In genomic region chr15:100732580-100732979, GRCm38 (mm10) we compare ENCODE assay signal across 9 mouse cellular contexts. TPM values are rescaled to one million over a fixed set of nuclear protein-coding genes. Genes with fewer than 3 reads are reported as not detected.
DNase-seq lines count a peak whose midpoint lies in the region; ATAC-seq and TF ChIP-seq lines count a peak whose summit lies in the region.
"Had no signal": no experiment of that assay in that cellular context is flagged by ENCODE, and none has a peak within 500 bp of the region (broad histone marks: within the 10 kb centered on the region; RNA-seq: fewer than 3 reads in every experiment).

No protein-coding gene starts in this region.

- H3K4me3 ChIP-seq in intestine, embryonic 14.5 days (ENCODE audit: low read depth, low read length) = no peak overlapping the region
- no peak overlapping the region for H3K4me3 ChIP-seq in intestine, postnatal 0 days (ENCODE audit: low read depth, low read length)

- no peak overlapping the region for H3K4me2 ChIP-seq in intestine, embryonic 14.5 days (ENCODE audit: low read length)
- no peak overlapping the region for H3K4me2 ChIP-seq in intestine, postnatal 0 days (replicated peaks; ENCODE audit: low read depth)
- H3K4me2 ChIP-seq: liver, embryonic 11.5 days had no signal

- peaks cover 43% of the 10 kb centered on the region for H3K27me3 ChIP-seq in intestine, embryonic 14.5 days (replicated peaks; ENCODE audit: control insufficient read depth, insufficient read depth, low read length)
- H3K27me3 ChIP-seq in intestine, postnatal 0 days (replicated peaks; ENCODE audit: control insufficient read depth, insufficient read depth, low read length) = peaks cover 7% of the 10 kb centered on the region; the same call in 1 of the 2 replicates

- H3K4me1 ChIP-seq in intestine, embryonic 14.5 days (replicated peaks; ENCODE audit: control insufficient read depth, insufficient read depth, low read length) = 0 out of 2 replicates have a peak, but pooled peaks cover 11% of the 10 kb centered on the region
- H3K4me1 ChIP-seq in intestine, postnatal 0 days (replicated peaks; ENCODE audit: control insufficient read depth, insufficient read depth, low read length) = 0 out of 2 replicates have a peak, but pooled peaks cover 6% of the 10 kb centered on the region

- H3K36me3 ChIP-seq in intestine, embryonic 14.5 days (ENCODE audit: control insufficient read depth, insufficient read depth, low read length) = no peaks in the 10 kb centered on the region
- no peaks in the 10 kb centered on the region for H3K36me3 ChIP-seq in intestine, postnatal 0 days (ENCODE audit: control insufficient read depth, insufficient read depth)

- no peak for ATAC-seq in intestine, embryonic 14.5 days (replicated peaks; ENCODE audit: low FRiP score, low TSS enrichment, low read depth)
- no peak for ATAC-seq in intestine, postnatal 0 days
- ATAC-seq in CD4-positive, CD25-positive, alpha-beta regulatory T cell, adult 4 months = peak; percentile 90
- peak; percentile 45 for ATAC-seq in granulocyte monocyte progenitor cell, adult 5-6 weeks (replicated peaks; ENCODE audit: poor library complexity, severe bottlenecking)

- H3K9ac ChIP-seq in intestine, embryonic 14.5 days (ENCODE audit: low read length) = no peak overlapping the region
- no peak overlapping the region for H3K9ac ChIP-seq in intestine, postnatal 0 days (ENCODE audit: low read depth, low read length)

- intact Hi-C loops in left cerebral cortex, postnatal 10 days (cut with DNase I) = no loop called here

- H3K27ac ChIP-seq in intestine, embryonic 14.5 days (ENCODE audit: low read depth) = no peak overlapping the region
- H3K27ac ChIP-seq in intestine, postnatal 0 days (ENCODE audit: low read depth, low read length) = no peak overlapping the region

- no peak for TF ChIP-seq CTCF in intestine, postnatal 0 days (IDR thresholded peaks at IDR 0.05; ENCODE audit: low read depth)

- no peaks in the 10 kb centered on the region for H3K9me3 ChIP-seq in intestine, embryonic 14.5 days (ENCODE audit: control insufficient read depth, low read length)
- no peaks in the 10 kb centered on the region for H3K9me3 ChIP-seq in intestine, postnatal 0 days (ENCODE audit: control insufficient read depth)

- peak; percentile 57 for DNase-seq in intestine, embryonic 14.5 days (ENCODE audit: low spot score)
- DNase-seq in retina, embryonic 14.5 days (ENCODE audit: low spot score) = peak; percentile 21
- DNase-seq in left cerebral cortex, postnatal 10 days (ENCODE audit: extremely low spot score in 1 of 2, low spot score in 2 of 2) = no peak
- DNase-seq in gastrocnemius, postnatal 4 days (ENCODE audit: low spot score in 2 of 2) = no peak
- DNase-seq in kidney, adult 18-20 months = no peak

- WGBS in intestine, embryonic 14.5 days = 11% methylated on average over 5 of the region's 5 CpGs
- WGBS in intestine, postnatal 0 days = 50% methylated on average over 5 of the region's 5 CpGs

RNA-seq across cellular contexts. Expression of gene Galnt6, which starts 3.4 kb away (rescaled TPM):
- 1.2 and 1.4 TPM in 2 replicates for polyA plus RNA-seq in intestine, embryonic 14.5 days (2014; fragmentation: Nextera tagmentation; extraction: Ambion mirVana)
- 65.3 and 72.5 TPM in 2 replicates for polyA plus RNA-seq in intestine, postnatal 0 days (2015; fragmentation: Nextera tagmentation; extraction: Ambion mirVana)
- 100 to 1,000 TPM in 1 of 2 experiments, 10 to 100 TPM in 1; 63.9 to 105 TPM for polyA plus RNA-seq in CD4-positive, CD25-positive, alpha-beta regulatory T cell, adult 4 months (2017; shearing (Covaris generic))
- total RNA-seq in granulocyte monocyte progenitor cell, adult 5-6 weeks (2014; fragmentation: Nextera tagmentation) = 25.4 and 27.4 TPM in 2 replicates
- 32.5 and 44.6 TPM in 2 replicates for total RNA-seq in granulocyte monocyte progenitor cell, adult 5-6 weeks (2017)
- under 1 TPM; 0.47 to 0.69 TPM for total RNA-seq in left cerebral cortex, postnatal 10 days (2021)
- total RNA-seq in gastrocnemius, postnatal 4 days (2021) = under 1 TPM; 0.80 to 0.96 TPM

RNA-seq across cellular contexts. Expression of gene Slc4a8, which starts 29.0 kb away (rescaled TPM):
- polyA plus RNA-seq in intestine, embryonic 14.5 days (2014; fragmentation: Nextera tagmentation; extraction: Ambion mirVana) = 5.4 and 6.4 TPM in 2 replicates
- polyA plus RNA-seq in intestine, postnatal 0 days (2015; fragmentation: Nextera tagmentation; extraction: Ambion mirVana) = 1.4 and 2.8 TPM in 2 replicates
- 1 to 10 TPM; 5.7 to 7.7 TPM for polyA plus RNA-seq in CD4-positive, CD25-positive, alpha-beta regulatory T cell, adult 4 months (2017; shearing (Covaris generic))
- total RNA-seq in granulocyte monocyte progenitor cell, adult 5-6 weeks (2014; fragmentation: Nextera tagmentation) = 11.3 and 23.0 TPM in 2 replicates
- 26.9 and 34.5 TPM in 2 replicates for total RNA-seq in granulocyte monocyte progenitor cell, adult 5-6 weeks (2017)
- 10 to 100 TPM; 84.1 to 84.7 TPM for total RNA-seq in left cerebral cortex, postnatal 10 days (2021)
- 1 to 10 TPM; 1.5 to 2.3 TPM for total RNA-seq in gastrocnemius, postnatal 4 days (2021)

RNA-seq across cellular contexts. Expression of gene Cela1, which starts 44.9 kb away (rescaled TPM):
- 11.9 and 49.9 TPM in 2 replicates for polyA plus RNA-seq in intestine, embryonic 14.5 days (2014; fragmentation: Nextera tagmentation; extraction: Ambion mirVana)
- polyA plus RNA-seq in intestine, postnatal 0 days (2015; fragmentation: Nextera tagmentation; extraction: Ambion mirVana) = 37.2 and 41.1 TPM in 2 replicates
- polyA plus RNA-seq in CD4-positive, CD25-positive, alpha-beta regulatory T cell, adult 4 months (2017; shearing (Covaris generic)) = 10 to 100 TPM in 1 of 2 experiments, 1 to 10 TPM in 1; 5.7 to 10.5 TPM
- total RNA-seq in granulocyte monocyte progenitor cell, adult 5-6 weeks (2014; fragmentation: Nextera tagmentation) = 4.7 and 7.9 TPM in 2 replicates
- 2.3 and 2.5 TPM in 2 replicates for total RNA-seq in granulocyte monocyte progenitor cell, adult 5-6 weeks (2017)
- total RNA-seq in left cerebral cortex, postnatal 10 days (2021) = 1 to 10 TPM; 1.6 to 2.2 TPM
- total RNA-seq in gastrocnemius, postnatal 4 days (2021) = under 1 TPM; 0.70 to 0.74 TPM

Comparison
In these comparisons a context has a peak if more than half of its experiments do, and no peak if none do; other contexts are left out.
1. ATAC-seq: peak in CD4-positive, CD25-positive, alpha-beta regulatory T cell, adult 4 months (single experiment) and granulocyte monocyte progenitor cell, adult 5-6 weeks (single experiment); none in intestine, embryonic 14.5 days (single experiment) and intestine, postnatal 0 days (single experiment).
2. DNase-seq: peak in intestine, embryonic 14.5 days (single experiment) and retina, embryonic 14.5 days (single experiment); none in left cerebral cortex, postnatal 10 days (0 of 2), gastrocnemius, postnatal 4 days (0 of 2) and kidney, adult 18-20 months (single experiment).
3. RNA of gene Galnt6, which starts 3.4 kb away (total RNA-seq): 25.4 to 44.6 TPM in granulocyte monocyte progenitor cell, adult 5-6 weeks; 0.80 to 0.96 TPM in gastrocnemius, postnatal 4 days and 0.47 to 0.69 TPM in left cerebral cortex, postnatal 10 days; every median in the first group is over 10 times any median in the second.